Mouse (Mus musculus): Measurements from ENCODE around the gene Dnajc16. TPM values are rescaled to one million over a fixed set of nuclear protein-coding genes. Genes with fewer than 3 reads are reported as not detected.

The Dnajc16 gene
- polyA plus RNA-seq (2015; fragmentation: Nextera tagmentation; extraction: Ambion mirVana), result 5.3 and 6.4 TPM in 2 replicates

DNA sequence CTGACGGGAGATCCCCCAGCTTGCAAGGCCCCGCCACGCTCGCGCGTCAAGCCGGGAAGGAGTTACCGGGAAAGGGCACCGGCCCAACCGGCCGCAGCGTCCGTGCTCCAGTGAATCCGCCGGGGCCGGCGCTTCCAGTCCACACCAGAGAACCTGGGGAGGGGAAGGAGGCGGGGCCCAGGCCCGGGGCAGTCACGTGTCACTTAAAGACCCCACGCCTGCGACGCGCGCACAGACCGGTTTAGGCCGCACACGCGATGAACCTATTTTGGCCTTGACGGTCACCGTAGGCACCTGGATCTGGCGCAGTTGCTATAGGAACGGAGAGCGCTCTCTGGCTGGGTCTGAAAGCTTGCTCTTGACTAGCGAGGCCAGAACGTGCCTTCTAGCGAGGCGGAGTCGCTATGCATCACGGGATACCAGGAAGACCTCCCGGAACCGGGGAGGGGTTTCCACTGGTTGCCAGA, at the start of gene Dnajc16:
TSS of gene Dnajc16 (minus strand) at position 408 of the 467 bp plus-strand sequence.
- Histone ChIP-seq H3K27ac (ENCODE audit: low read length) (peak within 1 kb of the TSS; percentile 61), H3K4me1 (replicated peaks; ENCODE audit: control insufficient read depth, insufficient read depth, low read length) (peaks cover 15% of the 10 kb centered on the region), H3K9me3 (ENCODE audit: control insufficient read depth, low read length) (no peaks in the 10 kb centered on the region), H3K9ac (replicated peaks; ENCODE audit: low read depth, low read length) (peak within 1 kb of the TSS; percentile 85), H3K36me3 (ENCODE audit: control insufficient read depth, insufficient read depth) (0 out of 2 replicates have a peak, but pooled peaks cover 7% of the 10 kb centered on the region), H3K27me3 (replicated peaks; ENCODE audit: control insufficient read depth, insufficient read depth, low read length) (no peaks in the 10 kb centered on the region), H3K4me2 (ENCODE audit: low read length) (peak within 1 kb of the TSS; percentile 75), H3K4me3 (replicated peaks; ENCODE audit: low read length) (peak within 1 kb of the TSS; percentile 74)
- peak; percentile 90 for ATAC-seq
- 1% methylated on average over 42 of the region's 42 CpGs for WGBS

DNA sequence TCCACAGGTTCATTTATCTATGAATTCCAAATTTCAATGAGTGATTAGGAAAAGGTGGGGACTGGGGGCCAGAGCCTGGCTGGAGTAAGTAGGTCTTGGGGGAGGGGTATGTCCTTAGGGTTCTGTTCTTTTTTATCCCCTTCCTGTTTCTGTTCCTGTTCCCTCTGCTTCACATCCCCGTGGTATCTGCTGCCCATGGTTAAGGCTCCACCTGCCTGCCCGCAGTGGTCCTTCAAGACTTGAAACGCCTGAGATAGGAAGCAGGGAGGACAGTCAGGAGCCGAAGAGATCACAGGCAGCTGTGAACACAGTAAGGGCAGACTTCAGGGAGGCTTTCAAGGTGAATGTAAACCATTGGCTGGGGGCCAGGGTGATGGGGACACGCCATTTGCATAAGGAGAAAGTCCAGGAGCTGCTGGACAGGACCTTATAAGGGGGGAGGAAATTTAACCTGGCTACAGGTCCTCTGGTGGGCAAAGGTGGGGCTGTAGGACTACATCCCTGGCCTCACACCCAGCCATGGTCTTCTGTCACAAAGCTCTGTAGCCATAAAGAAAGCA, 43.9 kb upstream of the Dnajc16 start:
- H3K9me3 ChIP-seq (ENCODE audit: control insufficient read depth, low read length), result no peaks in the 10 kb centered on the region
- WGBS, result 76% methylated on average over 5 of the region's 5 CpGs
- H3K27me3 ChIP-seq (replicated peaks; ENCODE audit: control insufficient read depth, insufficient read depth, low read length), result no peaks in the 10 kb centered on the region
- H3K4me3 ChIP-seq (replicated peaks; ENCODE audit: low read length), result no peak overlapping the region
- H3K36me3 ChIP-seq (ENCODE audit: control insufficient read depth, insufficient read depth), result no peaks in the 10 kb centered on the region
- H3K27ac ChIP-seq (ENCODE audit: low read length), result no peak overlapping the region
- ATAC-seq, result no peak
- no peaks in the 10 kb centered on the region for H3K4me1 ChIP-seq (replicated peaks; ENCODE audit: control insufficient read depth, insufficient read depth, low read length)
- no peak overlapping the region for H3K4me2 ChIP-seq (ENCODE audit: low read length)
- H3K9ac ChIP-seq (replicated peaks; ENCODE audit: low read depth, low read length), result no peak overlapping the region

DNA sequence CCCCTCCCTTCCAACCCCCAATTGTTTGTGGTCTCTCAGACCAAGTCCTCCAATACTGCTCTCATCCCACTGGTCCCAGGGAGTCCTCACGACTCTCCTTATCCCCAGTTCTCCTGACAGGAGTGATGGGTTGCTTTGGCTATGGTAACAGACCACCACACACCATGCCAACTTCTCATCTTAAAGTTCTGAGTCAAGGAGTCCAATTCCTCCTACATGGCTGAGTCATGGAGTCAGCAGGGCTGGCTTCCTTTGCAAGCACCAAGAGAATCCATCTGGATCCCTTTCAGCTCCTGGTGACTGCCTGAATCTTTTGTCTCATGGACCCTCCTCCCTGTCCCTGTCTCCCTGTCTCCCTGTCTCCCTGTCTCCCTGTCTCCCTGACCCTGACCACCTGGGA, 43.2 kb upstream of the Dnajc16 start:
- H3K9ac ChIP-seq (replicated peaks; ENCODE audit: low read depth, low read length), result no peak overlapping the region
- H3K4me3 ChIP-seq (replicated peaks; ENCODE audit: low read length), result no peak overlapping the region
- no peaks in the 10 kb centered on the region for H3K27me3 ChIP-seq (replicated peaks; ENCODE audit: control insufficient read depth, insufficient read depth, low read length)
- WGBS, result 58% methylated on average over 1 of the region's 1 CpGs
- H3K27ac ChIP-seq (ENCODE audit: low read length), result no peak overlapping the region
- H3K9me3 ChIP-seq (ENCODE audit: control insufficient read depth, low read length), result no peaks in the 10 kb centered on the region
- no peak overlapping the region for H3K4me2 ChIP-seq (ENCODE audit: low read length)
- H3K4me1 ChIP-seq (replicated peaks; ENCODE audit: control insufficient read depth, insufficient read depth, low read length), result no peaks in the 10 kb centered on the region
- H3K36me3 ChIP-seq (ENCODE audit: control insufficient read depth, insufficient read depth), result no peaks in the 10 kb centered on the region
- ATAC-seq, result no peak

DNA sequence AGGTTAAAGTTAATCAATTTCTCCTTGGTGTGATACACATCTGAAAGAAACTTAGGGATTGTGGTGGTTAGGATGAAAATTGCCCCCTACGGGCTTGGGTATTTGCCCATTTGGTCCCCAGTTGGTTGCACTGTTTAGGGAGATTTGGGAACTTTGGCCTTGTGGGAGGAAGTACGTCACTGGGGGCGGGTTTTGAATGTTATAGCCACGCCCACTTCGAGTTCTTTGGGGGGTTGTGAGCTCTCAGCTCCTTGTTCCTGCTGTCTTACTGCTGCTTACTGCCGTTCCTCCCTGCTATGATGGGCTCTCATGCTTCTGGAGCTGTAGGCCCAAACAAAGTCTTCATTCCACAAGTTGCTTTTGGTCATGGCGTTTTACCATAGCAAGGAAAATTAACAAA, 40.6 kb upstream of the Dnajc16 start:
- no peaks in the 10 kb centered on the region for H3K36me3 ChIP-seq (ENCODE audit: control insufficient read depth, insufficient read depth)

DNA sequence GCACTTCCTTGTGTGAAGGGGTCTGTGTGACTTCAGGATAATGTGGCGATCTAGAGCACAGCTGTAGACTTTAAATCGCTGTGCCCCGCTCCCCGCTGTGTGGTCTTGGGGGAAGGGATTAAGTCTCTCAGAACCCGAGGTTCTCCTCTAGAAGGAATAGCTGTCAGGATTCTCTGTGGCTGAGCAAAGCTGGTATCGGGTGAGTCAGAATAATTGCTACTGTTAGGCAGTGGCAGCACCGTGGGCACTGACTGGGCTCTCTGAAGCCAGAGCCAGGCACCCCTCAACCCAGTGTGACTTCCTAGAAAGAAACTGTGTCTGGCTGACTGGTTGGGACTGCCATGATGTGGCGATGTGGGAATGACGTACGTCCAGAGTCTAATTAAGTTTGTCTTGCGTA, 39.6 kb upstream of the Dnajc16 start:
- ATAC-seq, result no peak
- no peak overlapping the region for H3K4me3 ChIP-seq (replicated peaks; ENCODE audit: low read length)
- H3K27ac ChIP-seq (ENCODE audit: low read length), result no peak overlapping the region
- H3K9ac ChIP-seq (replicated peaks; ENCODE audit: low read depth, low read length), result no peak overlapping the region
- no peak overlapping the region for H3K4me2 ChIP-seq (ENCODE audit: low read length)
- no peaks in the 10 kb centered on the region for H3K27me3 ChIP-seq (replicated peaks; ENCODE audit: control insufficient read depth, insufficient read depth, low read length)
- WGBS, result 55% methylated on average over 11 of the region's 11 CpGs
- no peaks in the 10 kb centered on the region for H3K9me3 ChIP-seq (ENCODE audit: control insufficient read depth, low read length)
- H3K36me3 ChIP-seq (ENCODE audit: control insufficient read depth, insufficient read depth), result no peaks in the 10 kb centered on the region
- no peaks in the 10 kb centered on the region for H3K4me1 ChIP-seq (replicated peaks; ENCODE audit: control insufficient read depth, insufficient read depth, low read length)

More for the DNA sequence above, 40.6 kb upstream of the Dnajc16 start:
- Histone ChIP-seq H3K4me3 (replicated peaks; ENCODE audit: low read length) (no peak overlapping the region), H3K27ac (ENCODE audit: low read length) (no peak overlapping the region), H3K4me1 (replicated peaks; ENCODE audit: control insufficient read depth, insufficient read depth, low read length) (no peaks in the 10 kb centered on the region), H3K9me3 (ENCODE audit: control insufficient read depth, low read length) (no peaks in the 10 kb centered on the region), H3K9ac (replicated peaks; ENCODE audit: low read depth, low read length) (no peak overlapping the region), H3K4me2 (ENCODE audit: low read length) (no peak overlapping the region), H3K27me3 (replicated peaks; ENCODE audit: control insufficient read depth, insufficient read depth, low read length) (no peaks in the 10 kb centered on the region)
- ATAC-seq, result no peak
- whole genome bisulfite sequencing, result 82% methylated on average over 7 of the region's 7 CpGs

DNA sequence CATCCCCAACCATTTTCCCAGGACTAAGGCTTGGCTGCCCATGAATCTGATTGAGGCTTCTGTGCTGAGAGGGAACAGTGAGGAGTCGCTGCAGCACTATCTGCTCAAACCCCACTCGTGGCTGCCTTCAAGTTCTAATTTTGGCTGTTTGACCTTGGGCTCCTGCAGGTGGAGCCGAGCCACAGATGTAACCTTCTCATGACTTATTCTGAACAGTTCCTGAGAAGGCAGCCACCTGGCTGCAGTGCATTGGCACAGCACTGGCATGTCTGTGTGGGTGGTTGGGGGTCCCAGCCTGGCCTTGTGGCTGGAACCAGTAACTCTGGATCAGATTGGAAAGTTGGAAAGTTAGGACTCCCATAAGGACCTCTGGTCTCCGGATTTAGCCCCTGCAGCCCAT, 37.4 kb upstream of the Dnajc16 start:
- no peaks in the 10 kb centered on the region for H3K36me3 ChIP-seq (ENCODE audit: control insufficient read depth, insufficient read depth)
- H3K4me3 ChIP-seq (replicated peaks; ENCODE audit: low read length), result no peak overlapping the region
- ATAC-seq, result no peak
- no peak overlapping the region for H3K4me2 ChIP-seq (ENCODE audit: low read length)
- H3K9me3 ChIP-seq (ENCODE audit: control insufficient read depth, low read length), result no peaks in the 10 kb centered on the region
- WGBS, result 69% methylated on average over 4 of the region's 4 CpGs
- H3K9ac ChIP-seq (replicated peaks; ENCODE audit: low read depth, low read length), result no peak overlapping the region
- no peaks in the 10 kb centered on the region for H3K4me1 ChIP-seq (replicated peaks; ENCODE audit: control insufficient read depth, insufficient read depth, low read length)
- H3K27ac ChIP-seq (ENCODE audit: low read length), result no peak overlapping the region
- no peaks in the 10 kb centered on the region for H3K27me3 ChIP-seq (replicated peaks; ENCODE audit: control insufficient read depth, insufficient read depth, low read length)

DNA sequence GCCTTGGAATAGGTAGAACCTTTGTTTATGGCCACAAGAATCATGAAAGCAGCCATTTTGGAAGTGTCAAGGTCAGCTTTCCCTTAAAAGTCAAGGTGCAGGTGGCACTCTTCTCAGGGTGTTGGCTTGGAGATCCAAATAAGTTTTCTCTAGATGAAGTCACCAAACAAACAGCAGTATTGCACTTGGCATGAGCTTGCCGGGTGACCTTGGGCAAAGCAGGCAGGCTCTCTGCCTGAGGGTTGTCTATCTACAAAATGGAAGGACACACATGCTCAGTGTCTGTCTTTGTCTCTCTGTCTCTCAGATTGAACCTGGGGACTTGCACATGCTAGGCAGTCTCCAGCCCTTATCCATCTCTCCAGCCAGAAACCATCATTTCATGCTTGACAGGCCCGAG, 36.7 kb upstream of the Dnajc16 start:
- Histone ChIP-seq H3K4me3 (replicated peaks; ENCODE audit: low read length) (no peak overlapping the region), H3K9me3 (ENCODE audit: control insufficient read depth, low read length) (no peaks in the 10 kb centered on the region), H3K36me3 (ENCODE audit: control insufficient read depth, insufficient read depth) (no peaks in the 10 kb centered on the region), H3K27ac (ENCODE audit: low read length) (no peak overlapping the region), H3K27me3 (replicated peaks; ENCODE audit: control insufficient read depth, insufficient read depth, low read length) (no peaks in the 10 kb centered on the region), H3K9ac (replicated peaks; ENCODE audit: low read depth, low read length) (no peak overlapping the region), H3K4me2 (ENCODE audit: low read length) (no peak overlapping the region), H3K4me1 (replicated peaks; ENCODE audit: control insufficient read depth, insufficient read depth, low read length) (no peaks in the 10 kb centered on the region)
- no peak for ATAC-seq
- WGBS, result 98% methylated on average over 2 of the region's 2 CpGs

DNA sequence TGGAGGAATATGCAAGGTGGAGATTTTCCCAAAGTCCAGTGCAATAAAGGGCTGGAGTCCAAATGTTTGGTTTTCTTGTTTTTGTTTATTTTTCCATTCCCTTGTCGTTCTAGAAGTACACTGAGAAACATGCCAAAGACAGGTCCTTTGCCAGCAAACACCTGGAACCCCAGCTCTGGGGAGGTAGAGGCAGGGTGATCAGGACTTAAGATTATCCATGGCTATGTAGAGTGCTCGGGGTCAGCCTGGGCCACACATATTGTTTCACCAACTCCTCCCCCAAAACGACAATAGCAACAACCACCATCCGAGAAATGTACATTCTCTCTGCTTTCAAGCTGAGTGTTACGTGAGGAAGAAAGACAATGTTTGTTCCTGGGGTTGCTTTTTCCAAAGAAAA, 35.3 kb upstream of the Dnajc16 start, which contains the start of gene Cela2a:
TSS of gene Cela2a (minus strand) at position 101 of the 400 bp plus-strand sequence.
- H3K9ac ChIP-seq (replicated peaks; ENCODE audit: low read depth, low read length), result no peak within 1 kb of the TSS
- H3K27ac ChIP-seq (ENCODE audit: low read length), result no peak within 1 kb of the TSS
- ATAC-seq, result no peak
- H3K4me1 ChIP-seq (replicated peaks; ENCODE audit: control insufficient read depth, insufficient read depth, low read length), result no peaks in the 10 kb centered on the region
- H3K9me3 ChIP-seq (ENCODE audit: control insufficient read depth, low read length), result no peaks in the 10 kb centered on the region
- H3K4me3 ChIP-seq (replicated peaks; ENCODE audit: low read length), result no peak within 1 kb of the TSS
- H3K27me3 ChIP-seq (replicated peaks; ENCODE audit: control insufficient read depth, insufficient read depth, low read length), result no peaks in the 10 kb centered on the region
- WGBS, result 64% methylated on average over 5 of the region's 5 CpGs
- no peak within 1 kb of the TSS for H3K4me2 ChIP-seq (ENCODE audit: low read length)
- H3K36me3 ChIP-seq (ENCODE audit: control insufficient read depth, insufficient read depth), result no peaks in the 10 kb centered on the region

DNA sequence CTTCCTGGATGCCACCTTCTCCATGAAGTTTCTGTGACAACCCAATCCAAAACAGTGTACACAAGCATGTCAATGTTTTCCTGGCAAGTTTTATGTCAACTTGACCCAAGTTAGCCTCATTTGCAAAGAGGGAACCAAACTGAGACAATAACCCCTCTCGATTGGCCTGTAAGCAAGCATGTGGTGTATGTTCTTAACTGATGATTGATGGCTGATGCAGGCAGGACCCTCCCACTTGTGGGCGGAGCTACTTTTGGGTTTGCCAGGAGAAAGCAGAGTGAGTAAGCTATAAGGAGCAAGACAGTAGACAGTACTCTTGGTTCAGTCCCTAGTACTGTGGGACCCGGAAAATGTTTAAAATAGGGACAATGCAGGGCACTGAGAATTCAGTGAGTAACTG, 32.2 kb upstream of the Dnajc16 start:
- WGBS, result 69% methylated on average over 3 of the region's 3 CpGs

DNA sequence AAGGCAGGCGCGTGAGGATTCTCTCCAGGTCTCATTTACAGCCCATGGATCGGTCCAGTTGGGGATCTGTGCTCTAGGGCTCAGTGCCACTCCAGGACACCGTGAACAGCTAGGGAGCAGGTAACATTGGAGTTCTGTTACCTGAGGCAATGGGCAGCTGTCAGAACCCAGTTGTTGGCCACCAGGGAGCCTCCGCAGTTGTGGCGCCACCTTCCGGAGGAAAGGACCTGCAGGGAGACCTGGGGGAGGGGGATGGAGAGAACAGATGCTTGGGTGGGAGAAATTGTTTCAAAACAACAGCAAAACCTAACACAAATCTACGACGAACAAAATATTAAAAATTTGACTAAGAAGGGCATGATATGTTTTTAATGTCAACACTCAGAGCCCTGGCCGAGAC, 31.4 kb upstream of the Dnajc16 start:
- H3K4me1 ChIP-seq (replicated peaks; ENCODE audit: control insufficient read depth, insufficient read depth, low read length), result no peaks in the 10 kb centered on the region
- no peaks in the 10 kb centered on the region for H3K36me3 ChIP-seq (ENCODE audit: control insufficient read depth, insufficient read depth)
- WGBS, result 84% methylated on average over 10 of the region's 10 CpGs
- ATAC-seq, result no peak
- no peak overlapping the region for H3K27ac ChIP-seq (ENCODE audit: low read length)
- no peak overlapping the region for H3K4me2 ChIP-seq (ENCODE audit: low read length)
- no peaks in the 10 kb centered on the region for H3K9me3 ChIP-seq (ENCODE audit: control insufficient read depth, low read length)
- H3K4me3 ChIP-seq (replicated peaks; ENCODE audit: low read length), result no peak overlapping the region
- H3K27me3 ChIP-seq (replicated peaks; ENCODE audit: control insufficient read depth, insufficient read depth, low read length), result no peaks in the 10 kb centered on the region
- no peak overlapping the region for H3K9ac ChIP-seq (replicated peaks; ENCODE audit: low read depth, low read length)

More for the DNA sequence above, 32.2 kb upstream of the Dnajc16 start:
- Histone ChIP-seq H3K36me3 (ENCODE audit: control insufficient read depth, insufficient read depth) (no peaks in the 10 kb centered on the region), H3K27me3 (replicated peaks; ENCODE audit: control insufficient read depth, insufficient read depth, low read length) (no peaks in the 10 kb centered on the region), H3K9me3 (ENCODE audit: control insufficient read depth, low read length) (no peaks in the 10 kb centered on the region), H3K4me2 (ENCODE audit: low read length) (no peak overlapping the region), H3K4me3 (replicated peaks; ENCODE audit: low read length) (no peak overlapping the region), H3K4me1 (replicated peaks; ENCODE audit: control insufficient read depth, insufficient read depth, low read length) (no peaks in the 10 kb centered on the region), H3K9ac (replicated peaks; ENCODE audit: low read depth, low read length) (no peak overlapping the region), H3K27ac (ENCODE audit: low read length) (no peak overlapping the region)
- ATAC-seq, result no peak
